Mouse (Mus musculus): Measurements from ENCODE around the gene Atp11c.

DNA sequence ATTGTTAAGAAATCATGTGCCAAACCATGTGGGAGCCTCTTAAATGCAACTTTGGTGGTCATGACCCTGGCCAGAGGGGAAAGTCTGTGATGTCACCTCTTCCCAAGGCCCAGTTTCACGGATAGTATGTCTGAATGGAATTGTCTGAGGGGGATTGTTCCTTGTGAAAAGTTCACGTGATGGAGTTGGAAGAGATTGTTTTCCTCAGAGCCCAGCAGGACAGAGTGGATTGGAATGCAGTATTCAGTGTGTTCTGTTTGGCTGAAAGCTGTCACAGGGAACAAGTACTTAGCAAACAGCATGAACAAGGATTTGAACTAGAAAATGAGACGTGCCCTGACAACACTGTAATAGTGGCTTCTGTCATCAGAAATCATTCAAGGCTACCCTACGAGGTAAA lies 37.3 kb downstream of the Atp11c start:
- no peak for TF ChIP-seq CTCF (conservative IDR thresholded peaks at IDR 0.05; ENCODE audit: insufficient read depth, insufficient read length, low read depth, low read length)
- no peak for TF ChIP-seq POLR2A (IDR thresholded peaks at IDR 0.05; ENCODE audit: low read depth, low read length)
